Mouse (Mus musculus): Measurements from ENCODE around the gene Tenm3.

The Tenm3 gene

GRCm38 (mm10) chr8:48514230-48514629, 329.5 kb downstream of the Tenm3 start:
- DNase-seq (ENCODE audit: low read depth): no peak

GRCm38 (mm10) chr8:48513801-48514200, 329.9 kb downstream of the Tenm3 start:
- DNase-seq (ENCODE audit: low read depth): no peak

GRCm38 (mm10) chr8:48511546-48511945, 332.2 kb downstream of the Tenm3 start:
- DNase-seq (ENCODE audit: low read depth): no peak

- DNase-seq (ENCODE audit: low read depth): no peak
These were observed 332.6 kb downstream of the Tenm3 start for GRCm38 (mm10) chr8:48511137-48511536.

- no peak for DNase-seq (ENCODE audit: low read depth)
These were observed 334.8 kb downstream of the Tenm3 start for GRCm38 (mm10) chr8:48508641-48509599.

GRCm38 (mm10) chr8:48507719-48508501, 335.8 kb downstream of the Tenm3 start:
- DNase-seq (ENCODE audit: low read depth): no peak

- DNase-seq (ENCODE audit: low read depth): no peak
These were observed 351.3 kb downstream of the Tenm3 start for GRCm38 (mm10) chr8:48492491-48492890.

- DNase-seq (ENCODE audit: low read depth): no peak
These were observed 353.1 kb downstream of the Tenm3 start for GRCm38 (mm10) chr8:48490635-48491165.

- DNase-seq (ENCODE audit: low read depth): no peak
These were observed 353.7 kb downstream of the Tenm3 start for GRCm38 (mm10) chr8:48489936-48490634.

GRCm38 (mm10) chr8:48489417-48489816, 354.3 kb downstream of the Tenm3 start:
- no peak for DNase-seq (ENCODE audit: low read depth)

GRCm38 (mm10) chr8:48488809-48489208, 354.9 kb downstream of the Tenm3 start:
- DNase-seq (ENCODE audit: low read depth): no peak

GRCm38 (mm10) chr8:48484143-48484542, 359.6 kb downstream of the Tenm3 start:
- no peak for DNase-seq (ENCODE audit: low read depth)

- no peak for DNase-seq (ENCODE audit: low read depth)
These were observed 361.8 kb downstream of the Tenm3 start for GRCm38 (mm10) chr8:48481709-48482671.

GRCm38 (mm10) chr8:48477371-48477935, 366.3 kb downstream of the Tenm3 start:
- DNase-seq (ENCODE audit: low read depth): no peak

GRCm38 (mm10) chr8:48476896-48477295, 366.9 kb downstream of the Tenm3 start:
- no peak for DNase-seq (ENCODE audit: low read depth)

GRCm38 (mm10) chr8:48467633-48468032, 376.1 kb downstream of the Tenm3 start:
- no peak for DNase-seq (ENCODE audit: low read depth)

- DNase-seq (ENCODE audit: low read depth): no peak
These were observed 385.4 kb downstream of the Tenm3 start for GRCm38 (mm10) chr8:48458373-48458772.

- no peak for DNase-seq (ENCODE audit: low read depth)
These were observed 387.2 kb downstream of the Tenm3 start for GRCm38 (mm10) chr8:48456328-48457124.

- no peak for DNase-seq (ENCODE audit: low read depth)
These were observed 392.5 kb downstream of the Tenm3 start for GRCm38 (mm10) chr8:48451247-48451635.

Data from 416B (cell line).